Mouse (Mus musculus) lung, embryonic 15.5 days (tissue): Measurements from ENCODE around the gene Gm20431. TPM values are rescaled to one million over a fixed set of nuclear protein-coding genes. Genes with fewer than 3 reads are reported as not detected.

Experiments used
- ATAC-seq: fragments of 200-750 bp; cut with Nextera tagmentation; 2 replicates; pipeline ENCODE4 v1.8.0; 2017; ENCODE audit warnings: moderate number of reproducible peaks, borderline replicate concordance; ENCODE audit not compliant: low FRiP score, low TSS enrichment; ENCODE audit errors: extremely low read depth
- H3K27ac ChIP-seq: fragments of 300-500 bp; sonication (generic); 2 replicates; pipeline ENCODE4 v1.5.1; 2015; ENCODE audit warnings: moderate library complexity, mild to moderate bottlenecking, inconsistent platforms
- H3K27me3 ChIP-seq: fragments of 300-500 bp; sonication (generic); 2 replicates; pipeline ENCODE4 v1.6.1; 2015; ENCODE audit warnings: inconsistent platforms
- H3K36me3 ChIP-seq: fragments of 300-500 bp; sonication (generic); 2 replicates; pipeline ENCODE4 v1.6.1; 2015; ENCODE audit warnings: inconsistent platforms
- H3K4me1 ChIP-seq: fragments of 300-500 bp; sonication (generic); 2 replicates; pipeline ENCODE4 v1.6.1; 2015; ENCODE audit warnings: inconsistent platforms
- H3K4me2 ChIP-seq: fragments of 300-500 bp; sonication (generic); 2 replicates; pipeline ENCODE4 v1.6.1; 2015; ENCODE audit warnings: inconsistent platforms, mild to moderate bottlenecking, moderate library complexity
- H3K4me3 ChIP-seq: fragments of 300-500 bp; sonication (generic); 2 replicates; pipeline ENCODE4 v1.5.1; 2015; ENCODE audit warnings: mild to moderate bottlenecking, inconsistent platforms
- H3K9ac ChIP-seq: fragments of 300-500 bp; sonication (generic); 2 replicates; pipeline ENCODE4 v1.6.1; 2015; ENCODE audit warnings: inconsistent platforms
- H3K9me3 ChIP-seq: fragments of 300-500 bp; sonication (generic); 2 replicates; pipeline ENCODE4 v1.6.1; 2016; ENCODE audit warnings: inconsistent platforms
- WGBS: fragments of 180-500 bp; shearing (Covaris S2); methylation state at CpG from one replicate; pipeline ENCODE4 v1.1.7; 2015; 5-methylcytosine and 5-hydroxymethylcytosine counted together
- polyA plus RNA-seq: library from polyadenylated mRNA; unstranded; fragments of >200 nt; fragmentation: Nextera tagmentation; extraction: Ambion mirVana; gene quantifications from 2 replicates; pipeline ENCODE4 v1.2.1, GENCODE M21; 2015

The Gm20431 gene
- polyA plus RNA-seq, 1 experiment from 2014 or later: 3.5 TPM

GRCm38 (mm10) chr2:167675120-167675909 is 14.0 kb upstream of the Gm20431 start:
- Histone ChIP-seq H3K27me3 (no peaks in the 10 kb centered on the region), H3K4me1 (0 out of 2 replicates have a peak, but pooled peaks cover 6% of the 10 kb centered on the region), H3K9ac (no peak overlapping the region), H3K4me2 (no peak overlapping the region), H3K36me3 (no peaks in the 10 kb centered on the region), H3K9me3 (no peaks in the 10 kb centered on the region), H3K27ac (no peak overlapping the region), H3K4me3 (no peak overlapping the region)
- ATAC-seq: no peak
- WGBS: 33% methylated on average over 14 of the region's 14 CpGs

- no peak overlapping the region for H3K4me3 ChIP-seq
- 17% methylated on average over 13 of the region's 13 CpGs for WGBS
- H3K9ac ChIP-seq: no peak overlapping the region
- ATAC-seq: peak; percentile 27; the same call in 1 of the 2 replicates
- no peaks in the 10 kb centered on the region for H3K9me3 ChIP-seq
- 0 out of 2 replicates have a peak, but pooled peaks cover 4% of the 10 kb centered on the region for H3K4me1 ChIP-seq
- H3K36me3 ChIP-seq: no peaks in the 10 kb centered on the region
- H3K4me2 ChIP-seq: no peak overlapping the region
- H3K27ac ChIP-seq: no peak overlapping the region
- no peaks in the 10 kb centered on the region for H3K27me3 ChIP-seq
Observed at GRCm38 (mm10) chr2:167672212-167672685, 11.0 kb upstream of the Gm20431 start.

- Histone ChIP-seq H3K36me3 (no peaks in the 10 kb centered on the region), H3K4me1 (0 out of 2 replicates have a peak, but pooled peaks cover 4% of the 10 kb centered on the region), H3K27me3 (no peaks in the 10 kb centered on the region), H3K27ac (no peak overlapping the region), H3K4me2 (no peak overlapping the region), H3K9ac (no peak overlapping the region), H3K4me3 (no peak overlapping the region), H3K9me3 (no peaks in the 10 kb centered on the region)
- no peak for ATAC-seq
- 71% methylated on average over 5 of the region's 5 CpGs for WGBS
Observed at GRCm38 (mm10) chr2:167671101-167671633, 9.9 kb upstream of the Gm20431 start.

- H3K9ac ChIP-seq: no peak overlapping the region
- WGBS: 36% methylated on average over 4 of the region's 4 CpGs
- 0 out of 2 replicates have a peak, but pooled peaks cover 4% of the 10 kb centered on the region for H3K4me1 ChIP-seq
- no peaks in the 10 kb centered on the region for H3K36me3 ChIP-seq
- no peak overlapping the region for H3K4me2 ChIP-seq
- H3K4me3 ChIP-seq: no peak overlapping the region
- H3K27ac ChIP-seq: no peak overlapping the region
- H3K9me3 ChIP-seq: no peaks in the 10 kb centered on the region
- no peaks in the 10 kb centered on the region for H3K27me3 ChIP-seq
- ATAC-seq: no peak
Observed at GRCm38 (mm10) chr2:167669398-167669797, 8.1 kb upstream of the Gm20431 start.

- Histone ChIP-seq H3K4me3 (no peak overlapping the region), H3K27me3 (no peaks in the 10 kb centered on the region), H3K4me2 (no peak overlapping the region), H3K4me1 (0 out of 2 replicates have a peak, but pooled peaks cover 4% of the 10 kb centered on the region), H3K36me3 (no peaks in the 10 kb centered on the region), H3K9ac (no peak overlapping the region), H3K27ac (no peak overlapping the region), H3K9me3 (no peaks in the 10 kb centered on the region)
- ATAC-seq: no peak
- WGBS: 79% methylated on average over 5 of the region's 5 CpGs
Observed at GRCm38 (mm10) chr2:167668426-167668825, 7.1 kb upstream of the Gm20431 start.

GRCm38 (mm10) chr2:167665972-167666713 is 4.8 kb upstream of the Gm20431 start:
- no peaks in the 10 kb centered on the region for H3K9me3 ChIP-seq
- peaks cover 8% of the 10 kb centered on the region for H3K4me1 ChIP-seq
- WGBS: 72% methylated on average over 18 of the region's 18 CpGs
- H3K4me3 ChIP-seq: no peak overlapping the region
- H3K27me3 ChIP-seq: peaks cover 7% of the 10 kb centered on the region; the same call in 1 of the 2 replicates
- no peak overlapping the region for H3K27ac ChIP-seq
- H3K36me3 ChIP-seq: no peaks in the 10 kb centered on the region
- H3K9ac ChIP-seq: no peak overlapping the region
- ATAC-seq: no peak
- no peak overlapping the region for H3K4me2 ChIP-seq

GRCm38 (mm10) chr2:167662713-167663112 is 1.4 kb upstream of the Gm20431 start:
- H3K4me2 ChIP-seq: peak overlapping the region; percentile 89; the same call in 1 of the 2 replicates
- no peak overlapping the region for H3K9ac ChIP-seq
- H3K36me3 ChIP-seq: no peaks in the 10 kb centered on the region
- H3K27ac ChIP-seq: no peak overlapping the region
- H3K4me1 ChIP-seq: peaks cover 39% of the 10 kb centered on the region
- H3K4me3 ChIP-seq: no peak overlapping the region
- WGBS: 52% methylated on average over 6 of the region's 6 CpGs
- peaks cover 7% of the 10 kb centered on the region; the same call in 1 of the 2 replicates for H3K27me3 ChIP-seq
- H3K9me3 ChIP-seq: no peaks in the 10 kb centered on the region
- no peak for ATAC-seq

GRCm38 (mm10) chr2:167660611-167660971 is 705 bp downstream of the Gm20431 start:
- WGBS: under 1% methylated on average over 12 of the region's 12 CpGs
- Histone ChIP-seq H3K36me3 (no peaks in the 10 kb centered on the region), H3K9ac (peak overlapping the region; percentile 92), H3K27me3 (peaks cover 7% of the 10 kb centered on the region; the same call in 1 of the 2 replicates), H3K4me3 (peak overlapping the region; percentile 88), H3K9me3 (no peaks in the 10 kb centered on the region), H3K4me1 (peaks cover 39% of the 10 kb centered on the region), H3K27ac (peak overlapping the region; percentile 74; the same call in 1 of the 2 replicates), H3K4me2 (peak overlapping the region; percentile 91)
- no peak for ATAC-seq

GRCm38 (mm10) chr2:167659847-167660610 is 1.3 kb downstream of the Gm20431 start:
- no peaks in the 10 kb centered on the region for H3K36me3 ChIP-seq
- peak overlapping the region; percentile 88 for H3K4me3 ChIP-seq
- H3K27ac ChIP-seq: peak overlapping the region; percentile 74
- peaks cover 39% of the 10 kb centered on the region for H3K4me1 ChIP-seq
- no peak for ATAC-seq
- H3K9me3 ChIP-seq: no peaks in the 10 kb centered on the region
- 19% methylated on average over 13 of the region's 13 CpGs for WGBS
- peak overlapping the region; percentile 92 for H3K9ac ChIP-seq
- peaks cover 7% of the 10 kb centered on the region; the same call in 1 of the 2 replicates for H3K27me3 ChIP-seq
- H3K4me2 ChIP-seq: peak overlapping the region; percentile 91

- WGBS: 53% methylated on average over 10 of the region's 10 CpGs
- Histone ChIP-seq H3K36me3 (peaks cover 2% of the 10 kb centered on the region; the same call in 1 of the 2 replicates), H3K27ac (peak overlapping the region; percentile 74), H3K9me3 (no peaks in the 10 kb centered on the region), H3K4me3 (peak overlapping the region; percentile 88), H3K27me3 (peaks cover 7% of the 10 kb centered on the region; the same call in 1 of the 2 replicates), H3K9ac (peak overlapping the region; percentile 92; the same call in 1 of the 2 replicates), H3K4me2 (peak overlapping the region; percentile 91), H3K4me1 (peaks cover 39% of the 10 kb centered on the region)
- ATAC-seq: no peak
Observed at GRCm38 (mm10) chr2:167659177-167659846, 2.0 kb downstream of the Gm20431 start.
